Mouse (Mus musculus): ENCODE results near the gene Col4a3bp. TPM values are rescaled to one million over a fixed set of nuclear protein-coding genes. Genes with fewer than 3 reads are reported as not detected.

Col4a3bp gene
- 10 to 100 TPM; 29.4 to 36.7 TPM for polyA plus RNA-seq (2017; shearing (Covaris generic))

GRCm38 (mm10) chr13:96542081-96542889, at the start of gene Col4a3bp, which contains the start of gene Polk:
Col4a3bp (plus strand) TSS chr13:96542618.
Polk (minus strand) TSS chr13:96542579.

GRCm38 (mm10) chr13:96670406-96671077, 128.1 kb downstream of the Col4a3bp start, which contains the start of gene Hmgcr:
Hmgcr (minus strand) TSS chr13:96670936.

Other genes starting within 250 kb of the Col4a3bp start
- 10 to 100 TPM; 18.9 to 22.6 TPM for gene Poc5, start 154.3 kb upstream of the Col4a3bp start, polyA plus RNA-seq (2017; shearing (Covaris generic))
- not detected for gene Ankdd1b, start 71.4 kb upstream of the Col4a3bp start, polyA plus RNA-seq (2017; shearing (Covaris generic))
- not detected for gene Gm17622, start 51.9 kb upstream of the Col4a3bp start, polyA plus RNA-seq (2017; shearing (Covaris generic))
- gene Polk, start within 50 bp of the Col4a3bp start, polyA plus RNA-seq (2017; shearing (Covaris generic)), result 10 to 100 TPM; 13.7 to 21.4 TPM
- 10 to 100 TPM; 42.3 to 85.2 TPM for gene Hmgcr, start 128.3 kb downstream of the Col4a3bp start, polyA plus RNA-seq (2017; shearing (Covaris generic))
- under 1 TPM in 1 of 2 experiments, not detected in 1; 0.04 TPM for gene Ankrd31, start 205.7 kb downstream of the Col4a3bp start, polyA plus RNA-seq (2017; shearing (Covaris generic))